Mouse (Mus musculus) ES-E14 (cell line): ENCODE measurements around the gene Sept5. TPM values are rescaled to one million over a fixed set of nuclear protein-coding genes. Genes with fewer than 3 reads are reported as not detected.

Experiments used
- DNase-seq: peaks from one replicate; pipeline ENCODE4 v3.0.0-alpha.2; 2013; ENCODE audit warnings: low read depth, low spot score
- H3K27ac ChIP-seq: 2 replicates; pipeline ENCODE4 v1.5.1; 2012; ENCODE audit warnings: low read depth, mild to moderate bottlenecking, low read length, moderate library complexity, mixed read lengths; ENCODE audit not compliant: poor library complexity, insufficient read depth, severe bottlenecking
- H3K36me3 ChIP-seq: 2 replicates; pipeline ENCODE4 v1.6.1; 2012; ENCODE audit warnings: mild to moderate bottlenecking, low read length, moderate library complexity, mixed read lengths; ENCODE audit not compliant: control insufficient read depth, poor library complexity, insufficient read depth, severe bottlenecking
- H3K4me1 ChIP-seq, 2 experiments: fragments of 150-350 bp in 1 of 2; sonication (generic) in 1 of 2; 2 replicates each; pipeline ENCODE4 v1.6.1; 2012; ENCODE audit warnings: low read length in 2 of 2, mild to moderate bottlenecking in 1 of 2, mixed read lengths in 1 of 2; ENCODE audit not compliant: control insufficient read depth in 2 of 2, insufficient read depth in 2 of 2, poor library complexity in 1 of 2
- H3K4me3 ChIP-seq, 2 experiments: fragments of 150-350 bp in 1 of 2; sonication (generic) in 1 of 2; 2 replicates each; pipeline ENCODE4 v1.5.1; 2012; ENCODE audit warnings: low read length in 2 of 2, low read depth in 1 of 2, mild to moderate bottlenecking in 1 of 2, mixed read lengths in 1 of 2; ENCODE audit not compliant: insufficient read depth in 1 of 2, poor library complexity in 1 of 2, severe bottlenecking in 1 of 2
- H3K9ac ChIP-seq: 2 replicates; pipeline ENCODE4 v1.6.1; 2012; ENCODE audit warnings: low read depth, mild to moderate bottlenecking, low read length, mixed read lengths; ENCODE audit not compliant: poor library complexity, insufficient read depth, severe bottlenecking
- H3K9me3 ChIP-seq: fragments of 150-350 bp; sonication (generic); 2 replicates; pipeline ENCODE4 v1.6.1; 2012; ENCODE audit warnings: low read depth, mild to moderate bottlenecking, low read length; ENCODE audit not compliant: control insufficient read depth, insufficient read depth
- CHD2 ChIP-seq: IDR thresholded peaks from 2 replicates; pipeline ENCODE4 v1.6.1; 2014; ENCODE audit warnings: mild to moderate bottlenecking, low read depth, low read length, inconsistent platforms
- HCFC1 ChIP-seq: IDR thresholded peaks from 2 replicates; pipeline ENCODE4 v1.6.1; 2012; ENCODE audit warnings: low read length, inconsistent platforms, borderline replicate concordance; ENCODE audit not compliant: insufficient read depth
- MAFK ChIP-seq: IDR thresholded peaks from 2 replicates; pipeline ENCODE4 v1.6.1; 2014; ENCODE audit warnings: mild to moderate bottlenecking, low read depth, low read length, inconsistent platforms; ENCODE audit not compliant: insufficient read depth
- ZC3H11A ChIP-seq: IDR thresholded peaks from 2 replicates; pipeline ENCODE4 v1.6.1; 2012; ENCODE audit warnings: low read depth, mild to moderate bottlenecking, inconsistent platforms, low read length, borderline replicate concordance
- ZNF384 ChIP-seq: IDR thresholded peaks from 2 replicates; pipeline ENCODE4 v1.6.1; 2012; ENCODE audit warnings: low read depth, low read length, inconsistent platforms
- in situ Hi-C, 2 experiments: fragments of 600-800 bp; cut with MboI; formaldehyde crosslinking; loops; one replicate each; pipeline ENCODE4 v1.15.1; 2025; ENCODE audit warnings: low sequenced_read_pairs in 2 of 2, inconsistent platforms in 1 of 2; ENCODE audit not compliant: unreplicated experiment in 2 of 2
- total RNA-seq: library from RNA; depleted of rRNA; stranded (reverse); fragments of 300-350 nt; gene quantifications from 2 replicates; pipeline ENCODE4 v1.2.3, GENCODE M21; 2012

Gene Sept5
- total RNA-seq, 1 experiment, result 3.0 TPM

GRCm38 (mm10) chr16:18581623-18582205 is 48.0 kb downstream of the Sept5 start:
- DNase-seq, result no peak
- H3K9ac ChIP-seq, result peak overlapping the region; percentile 23
- no peak overlapping the region for H3K27ac ChIP-seq
- in situ Hi-C loops, result loop anchor here (5.0 to 10.0 kb wide), 2 partner anchors 41 to 777 kb away; partner anchors contain the start of gene Gp1bb (in 1 of the 2)
- TF ChIP-seq HCFC1, result no peak
- no peak for TF ChIP-seq ZC3H11A
- TF ChIP-seq MAFK, result no peak
- no peak for TF ChIP-seq CHD2
- TF ChIP-seq ZNF384, result no peak
- no peaks in the 10 kb centered on the region for H3K4me1 ChIP-seq
- H3K4me3 ChIP-seq, result peak overlapping the region; percentile 47 to 65
- no peaks in the 10 kb centered on the region for H3K9me3 ChIP-seq
- no peaks in the 10 kb centered on the region for H3K36me3 ChIP-seq

DNA sequence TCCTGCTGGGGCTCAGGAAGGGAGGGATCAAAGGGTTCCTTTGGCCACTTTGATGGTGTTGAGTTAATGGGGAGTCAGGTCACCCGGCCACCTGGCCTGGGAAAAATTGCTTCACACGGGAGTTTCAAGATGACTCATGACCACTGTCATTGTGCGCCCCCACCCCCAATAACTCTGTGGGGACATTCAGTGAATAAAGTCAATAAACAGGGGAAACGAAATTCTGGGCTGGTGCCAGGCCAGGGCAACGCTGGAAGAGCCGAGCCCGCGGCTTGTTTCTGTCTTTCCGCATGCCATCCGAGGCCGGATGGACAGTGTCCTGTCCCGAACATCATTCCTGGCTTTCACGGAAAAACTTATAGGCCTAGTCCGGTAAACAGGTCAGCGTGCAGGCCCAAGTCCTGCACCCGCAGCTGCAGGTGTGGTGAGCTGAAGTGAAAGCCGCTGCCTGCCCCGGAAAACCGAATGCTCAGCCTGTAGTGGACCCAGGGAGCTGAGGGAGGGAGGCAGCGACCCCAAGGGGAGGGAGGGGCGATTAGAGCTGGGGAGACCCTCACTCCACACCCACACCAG is 48.6 kb downstream of the Sept5 start:
- Histone ChIP-seq H3K4me1 (no peaks in the 10 kb centered on the region), H3K4me3 (no peak overlapping the region), H3K9me3 (no peaks in the 10 kb centered on the region), H3K36me3 (no peaks in the 10 kb centered on the region), H3K27ac (no peak overlapping the region), H3K9ac (no peak overlapping the region)
- in situ Hi-C loops, result loop anchor here (5.0 to 10.0 kb wide), 2 partner anchors 41 to 776 kb away; partner anchors contain the start of gene Gp1bb (in 1 of the 2)
- TF ChIP-seq MAFK, result no peak
- TF ChIP-seq ZNF384, result no peak
- no peak for TF ChIP-seq HCFC1
- TF ChIP-seq CHD2, result no peak
- TF ChIP-seq ZC3H11A, result no peak
- DNase-seq, result no peak

DNA sequence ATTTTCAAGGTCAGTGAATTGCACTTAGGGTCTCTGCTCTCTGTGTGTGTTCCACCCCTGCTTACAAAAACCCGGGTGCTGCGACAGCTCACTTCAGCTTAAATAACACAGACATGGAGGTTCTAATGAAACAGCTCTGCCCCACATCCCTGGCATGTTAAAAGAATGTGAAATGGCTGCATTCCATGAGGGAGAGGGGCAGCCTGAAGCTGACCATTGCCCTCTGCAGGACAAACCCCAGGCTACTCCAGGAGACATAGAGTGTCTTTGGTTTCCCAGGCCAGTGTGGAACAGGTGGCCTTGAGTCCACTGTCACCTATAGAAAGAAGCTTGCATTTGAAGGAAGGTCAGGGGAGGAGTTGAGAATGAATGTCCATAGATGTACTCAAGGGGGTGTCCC is 49.4 kb downstream of the Sept5 start:
- Histone ChIP-seq H3K36me3 (no peaks in the 10 kb centered on the region), H3K9ac (no peak overlapping the region), H3K4me3 (no peak overlapping the region), H3K9me3 (no peaks in the 10 kb centered on the region), H3K4me1 (no peaks in the 10 kb centered on the region), H3K27ac (no peak overlapping the region)
- DNase-seq, result no peak
- no peak for TF ChIP-seq ZNF384
- no peak for TF ChIP-seq HCFC1
- TF ChIP-seq ZC3H11A, result no peak
- TF ChIP-seq MAFK, result no peak
- in situ Hi-C loops, result loop anchor here (5.0 to 10.0 kb wide), 2 partner anchors 42 to 776 kb away; partner anchors contain the start of gene Gp1bb (in 1 of the 2)

GRCm38 (mm10) chr16:18577599-18578160 is 52.1 kb downstream of the Sept5 start:
- TF ChIP-seq MAFK, result no peak
- TF ChIP-seq CHD2, result no peak
- TF ChIP-seq ZC3H11A, result no peak
- TF ChIP-seq ZNF384, result no peak
- TF ChIP-seq HCFC1, result no peak
- in situ Hi-C loops, result no loop called here
- Histone ChIP-seq H3K9me3 (no peaks in the 10 kb centered on the region), H3K4me3 (no peak overlapping the region), H3K4me1 (no peaks in the 10 kb centered on the region), H3K9ac (no peak overlapping the region), H3K36me3 (no peaks in the 10 kb centered on the region), H3K27ac (no peak overlapping the region)
- DNase-seq, result no peak
